Mouse (Mus musculus): Measurements from ENCODE around the gene Rad51d. TPM values are rescaled to one million over a fixed set of nuclear protein-coding genes. Genes with fewer than 3 reads are reported as not detected.
"Not testable (repeated sequence)": the region's sequence is repeated elsewhere in the genome, so short reads cannot be mapped to it uniquely, and the experiment has no call there.

Gene Rad51d
- polyA plus RNA-seq, 1 experiment from 2014 or later, result 14.2 TPM

DNA sequence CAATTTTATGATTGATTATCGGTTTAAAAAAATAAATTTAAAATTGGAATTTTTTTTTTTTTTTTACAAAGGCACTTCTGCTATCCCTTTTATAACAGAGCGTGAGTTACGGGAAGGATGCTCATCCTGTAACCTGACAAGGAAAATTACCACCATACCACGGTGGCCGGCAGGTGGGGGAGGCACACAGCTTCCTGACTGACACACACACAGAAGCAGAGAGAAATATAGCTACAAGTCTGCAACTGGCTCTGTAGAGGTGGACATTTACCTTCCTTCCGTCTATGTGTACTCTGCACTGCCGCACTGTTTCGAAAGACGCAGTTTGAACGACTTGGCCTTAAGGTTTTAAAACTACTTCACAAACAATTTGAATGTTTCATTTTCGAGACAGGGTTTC, 38.3 kb downstream of the Rad51d start:
- H3K9ac ChIP-seq (replicated peaks), result no peak overlapping the region
- H3K4me2 ChIP-seq (replicated peaks), result no peak overlapping the region
- 86% methylated on average over 11 of the region's 11 CpGs for WGBS
- no peak overlapping the region for H3K27ac ChIP-seq (replicated peaks)
- peaks cover 27% of the 10 kb centered on the region for H3K4me1 ChIP-seq
- no peak for ATAC-seq (replicated peaks)
- no peaks in the 10 kb centered on the region for H3K36me3 ChIP-seq
- no peak overlapping the region for H3K4me3 ChIP-seq
- no peaks in the 10 kb centered on the region for H3K9me3 ChIP-seq
- H3K27me3 ChIP-seq, result no peaks in the 10 kb centered on the region

DNA sequence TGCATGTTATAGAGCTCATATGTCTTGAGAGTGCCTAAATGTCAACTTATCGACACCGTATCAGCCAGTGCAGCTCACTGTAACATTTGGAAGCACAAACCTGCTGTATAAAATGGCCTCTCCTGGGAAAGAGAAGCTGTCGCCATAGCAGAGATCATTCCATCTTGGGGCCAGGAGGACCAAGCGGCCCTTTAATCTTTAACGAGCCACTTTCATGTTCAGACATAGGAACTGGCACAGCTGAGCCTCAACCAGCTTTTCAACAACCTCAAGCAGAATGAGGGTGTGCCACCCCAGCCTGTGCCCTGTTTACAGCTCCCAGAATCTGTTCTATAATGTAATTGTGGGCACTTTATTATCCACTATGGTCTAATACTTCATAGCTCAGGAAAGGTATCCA, 40.2 kb downstream of the Rad51d start:
- H3K9me3 ChIP-seq, result no peaks in the 10 kb centered on the region
- H3K36me3 ChIP-seq, result no peaks in the 10 kb centered on the region
- no peak overlapping the region; the same call in 1 of the 2 replicates for H3K27ac ChIP-seq (replicated peaks)
- no peaks in the 10 kb centered on the region for H3K27me3 ChIP-seq
- no peak overlapping the region for H3K4me3 ChIP-seq
- WGBS, result 53% methylated on average over 5 of the region's 5 CpGs
- H3K4me1 ChIP-seq, result peaks cover 24% of the 10 kb centered on the region
- H3K9ac ChIP-seq (replicated peaks), result no peak overlapping the region
- no peak overlapping the region for H3K4me2 ChIP-seq (replicated peaks)
- ATAC-seq (replicated peaks), result no peak

DNA sequence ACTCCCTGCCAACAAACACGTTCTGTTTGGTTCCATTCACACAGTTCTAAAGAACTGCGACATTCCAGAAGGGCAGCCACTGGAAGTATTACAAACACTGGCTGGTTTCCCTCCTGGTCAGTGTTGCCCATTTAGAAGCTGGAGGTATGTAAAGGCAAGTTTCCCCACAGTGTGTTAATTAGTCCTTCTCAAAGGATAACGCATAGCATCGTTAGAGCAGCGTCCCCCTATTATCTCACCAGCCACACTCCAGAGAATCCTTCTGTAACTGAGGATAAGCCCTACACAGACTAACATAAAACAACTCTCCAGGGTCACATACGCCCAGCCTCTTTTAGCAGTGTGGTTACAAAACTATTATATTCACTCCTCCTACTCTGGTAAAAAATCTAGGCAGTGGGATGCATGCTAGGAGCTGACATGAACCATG, 42.8 kb downstream of the Rad51d start:
- no peak overlapping the region for H3K4me3 ChIP-seq
- H3K4me2 ChIP-seq (replicated peaks), result no peak overlapping the region
- no peaks in the 10 kb centered on the region for H3K36me3 ChIP-seq
- no peak overlapping the region for H3K9ac ChIP-seq (replicated peaks)
- H3K4me1 ChIP-seq, result peaks cover 23% of the 10 kb centered on the region
- H3K27me3 ChIP-seq, result no peaks in the 10 kb centered on the region
- no peaks in the 10 kb centered on the region for H3K9me3 ChIP-seq
- H3K27ac ChIP-seq (replicated peaks), result no peak overlapping the region
- ATAC-seq (replicated peaks), result no peak
- 8% methylated on average over 6 of the region's 6 CpGs for WGBS

DNA sequence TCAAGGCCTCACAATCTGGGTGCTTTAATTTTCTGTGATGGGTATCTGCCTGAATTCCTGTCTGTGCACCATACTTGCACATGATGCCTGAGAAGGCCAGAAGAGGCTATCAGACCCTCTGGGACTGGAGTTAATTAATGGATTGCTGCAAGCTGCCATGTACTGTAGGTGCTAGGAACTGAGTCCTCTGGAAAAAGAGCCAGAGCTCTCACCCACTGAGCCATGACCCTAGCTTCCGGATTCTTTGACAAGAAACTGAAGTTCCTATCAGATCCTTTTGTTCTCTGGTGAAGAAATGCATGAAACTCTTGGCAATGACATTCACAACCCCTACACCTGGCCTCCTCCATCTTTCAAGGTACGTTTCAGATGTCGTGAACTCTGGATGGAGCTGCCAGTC, 43.5 kb downstream of the Rad51d start:
- Histone ChIP-seq H3K9ac (replicated peaks) (no peak overlapping the region), H3K36me3 (no peaks in the 10 kb centered on the region), H3K9me3 (no peaks in the 10 kb centered on the region), H3K4me3 (no peak overlapping the region), H3K27me3 (no peaks in the 10 kb centered on the region), H3K27ac (replicated peaks) (no peak overlapping the region), H3K4me1 (peaks cover 23% of the 10 kb centered on the region), H3K4me2 (replicated peaks) (no peak overlapping the region)
- 55% methylated on average over 3 of the region's 3 CpGs for WGBS
- no peak for ATAC-seq (replicated peaks)

DNA sequence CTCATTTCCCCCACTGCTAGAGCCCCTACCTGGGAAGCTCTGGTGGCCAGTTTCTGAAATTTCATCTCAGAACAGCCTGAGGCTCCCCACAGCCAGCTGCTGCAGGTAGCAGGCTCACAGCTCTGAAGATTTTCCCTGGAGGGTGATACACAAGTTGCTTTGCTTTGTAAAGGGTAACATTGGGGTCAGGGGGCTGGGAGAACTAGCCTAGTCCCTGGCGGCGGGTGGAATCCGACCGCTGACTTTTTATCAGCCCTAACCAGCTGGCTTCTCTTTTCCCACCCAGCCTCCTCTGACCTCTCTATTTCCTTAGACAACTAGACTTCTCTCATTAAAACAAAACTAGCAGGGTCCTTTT, 44.4 kb downstream of the Rad51d start:
- WGBS, result 45% methylated on average over 4 of the region's 4 CpGs
- Histone ChIP-seq H3K36me3 (no peaks in the 10 kb centered on the region), H3K27me3 (no peaks in the 10 kb centered on the region), H3K4me2 (replicated peaks) (peak overlapping the region; percentile 19; the same call in 1 of the 2 replicates), H3K4me1 (peaks cover 23% of the 10 kb centered on the region), H3K4me3 (0 out of 2 replicates have a peak overlapping the region, but pooled peaks have one; percentile 0), H3K9ac (replicated peaks) (0 out of 2 replicates have a peak overlapping the region, but pooled peaks have one; percentile 0), H3K9me3 (no peaks in the 10 kb centered on the region), H3K27ac (replicated peaks) (no peak overlapping the region)
- no peak for ATAC-seq (replicated peaks)

DNA sequence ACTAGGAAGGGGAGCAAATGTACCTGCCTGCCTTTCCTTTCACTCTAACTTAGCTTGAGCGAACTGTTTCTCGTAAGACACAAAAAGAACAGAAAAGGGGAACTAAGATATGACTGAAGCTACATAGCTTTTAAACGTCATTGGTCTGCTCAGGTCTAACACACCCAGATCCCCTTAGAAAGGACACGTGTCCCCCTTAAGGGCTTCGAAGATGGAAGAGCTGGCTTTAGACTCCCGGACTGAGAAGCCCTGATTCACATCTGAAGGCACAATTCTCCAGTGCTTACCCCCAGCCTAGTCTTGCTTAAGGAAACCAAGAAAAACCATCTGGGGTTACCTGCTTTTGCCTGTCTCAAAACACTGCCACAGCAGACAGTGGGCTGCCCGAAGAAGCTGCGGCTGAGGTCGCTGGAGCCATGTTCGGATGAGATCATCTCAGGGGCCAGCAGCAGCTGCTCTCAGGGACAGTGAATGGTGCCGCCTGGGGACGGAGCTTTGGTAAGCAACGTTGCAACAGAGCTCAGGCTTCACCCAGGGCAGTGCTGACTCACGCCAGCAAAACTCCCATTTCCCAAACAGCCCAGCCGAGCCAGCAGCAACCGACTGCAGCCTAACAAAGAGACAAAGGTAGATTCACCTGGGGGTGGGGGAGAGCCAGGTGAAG, 44.9 kb downstream of the Rad51d start:
- 0 out of 2 replicates have a peak overlapping the region, but pooled peaks have one; percentile 0 for H3K4me3 ChIP-seq
- 26% methylated on average over 16 of the region's 16 CpGs for WGBS

DNA sequence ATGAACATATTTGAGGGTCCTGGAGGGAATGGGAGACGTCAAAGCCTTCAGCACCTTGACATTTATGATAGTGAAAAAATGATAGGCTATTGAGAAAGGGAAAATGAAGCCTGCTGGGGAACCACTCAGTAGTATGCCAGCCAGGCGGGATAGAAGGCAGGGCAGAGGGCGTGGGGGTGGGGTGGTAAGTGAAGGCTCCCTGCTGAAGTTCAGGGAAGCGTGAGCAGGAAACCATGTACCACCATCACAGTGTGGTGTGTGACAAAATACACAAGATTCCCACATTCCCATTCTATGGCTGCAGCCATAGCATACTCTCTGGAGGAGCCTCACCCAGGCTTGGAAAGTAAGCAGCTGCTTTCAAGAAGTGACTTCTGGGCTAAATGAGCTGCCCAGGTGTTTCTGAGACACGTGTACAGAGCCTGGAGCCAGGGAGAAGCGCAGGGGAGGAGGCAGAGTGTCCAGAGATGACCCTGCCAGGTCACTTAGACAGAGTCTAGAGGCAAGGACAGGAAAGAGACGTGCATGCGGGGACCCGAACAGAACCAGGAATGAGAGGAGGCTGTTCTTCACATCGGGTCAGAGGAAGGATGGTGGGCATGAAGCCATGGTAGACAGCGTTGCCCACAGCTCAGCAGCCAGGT, 45.5 kb downstream of the Rad51d start:
- Histone ChIP-seq H3K4me3 (no peak overlapping the region), H3K36me3 (no peaks in the 10 kb centered on the region), H3K27ac (replicated peaks) (no peak overlapping the region), H3K9me3 (no peaks in the 10 kb centered on the region), H3K9ac (replicated peaks) (no peak overlapping the region), H3K27me3 (no peaks in the 10 kb centered on the region), H3K4me2 (replicated peaks) (no peak overlapping the region), H3K4me1 (peaks cover 18% of the 10 kb centered on the region)
- no peak for ATAC-seq (replicated peaks)
- 78% methylated on average over 11 of the region's 11 CpGs for WGBS

More for the DNA sequence above, 44.9 kb downstream of the Rad51d start:
- H3K27me3 ChIP-seq, result no peaks in the 10 kb centered on the region
- H3K4me1 ChIP-seq, result peaks cover 23% of the 10 kb centered on the region
- ATAC-seq (replicated peaks), result no peak
- peak overlapping the region; percentile 19 for H3K4me2 ChIP-seq (replicated peaks)
- H3K27ac ChIP-seq (replicated peaks), result no peak overlapping the region
- H3K36me3 ChIP-seq, result no peaks in the 10 kb centered on the region
- 0 out of 2 replicates have a peak overlapping the region, but pooled peaks have one; percentile 0 for H3K9ac ChIP-seq (replicated peaks)
- H3K9me3 ChIP-seq, result no peaks in the 10 kb centered on the region

DNA sequence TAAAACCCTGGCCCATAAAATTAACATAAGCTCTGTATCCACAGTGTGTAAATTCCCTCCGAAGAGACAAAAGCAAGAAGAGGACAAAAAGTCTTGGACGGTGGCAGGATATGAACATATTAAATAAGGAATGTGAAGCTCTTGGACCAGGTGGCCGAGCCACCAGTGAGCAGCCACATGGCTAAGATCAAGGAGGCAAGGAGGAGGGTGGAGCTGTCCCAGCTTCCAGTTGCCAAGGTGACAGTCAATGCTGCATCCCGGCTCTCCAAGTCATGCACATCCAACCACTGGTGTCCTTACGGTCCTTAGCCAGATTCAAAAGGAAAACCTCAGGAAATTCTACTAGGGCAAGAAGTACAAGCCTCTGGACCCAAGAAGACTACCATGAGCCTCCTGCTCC, 51.9 kb downstream of the Rad51d start:
- WGBS, result 44% methylated on average over 5 of the region's 5 CpGs
- H3K27ac ChIP-seq (replicated peaks), result no peak overlapping the region

DNA sequence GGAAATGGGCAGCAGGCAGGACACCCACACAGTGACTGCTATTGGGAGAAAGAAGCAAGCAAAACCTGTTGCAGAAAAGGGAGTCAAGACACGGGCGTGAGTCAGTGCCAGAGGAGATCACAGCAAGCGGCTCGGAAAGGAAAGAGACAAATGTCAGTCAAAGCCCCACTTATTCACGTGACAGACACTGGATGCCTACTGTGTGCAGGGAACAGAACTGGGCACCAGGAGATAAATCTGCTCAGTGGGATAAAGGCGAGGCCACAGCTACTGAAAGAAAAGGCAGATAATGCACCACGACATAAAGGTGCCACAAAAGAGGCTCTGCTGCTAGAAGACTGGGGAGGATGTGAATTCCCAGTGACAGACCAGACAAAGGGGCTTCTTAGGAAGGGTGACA, 52.6 kb downstream of the Rad51d start:
- Histone ChIP-seq H3K4me2 (replicated peaks) (no peak overlapping the region), H3K27me3 (no peaks in the 10 kb centered on the region), H3K4me3 (no peak overlapping the region), H3K4me1 (peaks cover 19% of the 10 kb centered on the region), H3K36me3 (no peaks in the 10 kb centered on the region), H3K9ac (replicated peaks) (no peak overlapping the region), H3K27ac (replicated peaks) (0 out of 2 replicates have a peak overlapping the region, but pooled peaks have one; percentile 35), H3K9me3 (no peaks in the 10 kb centered on the region)
- WGBS, result 15% methylated on average over 7 of the region's 7 CpGs
- no peak for ATAC-seq (replicated peaks)

More for the DNA sequence above, 51.9 kb downstream of the Rad51d start:
- ATAC-seq (replicated peaks), result no peak
- Histone ChIP-seq H3K4me3 (no peak overlapping the region), H3K9ac (replicated peaks) (no peak overlapping the region), H3K27me3 (no peaks in the 10 kb centered on the region), H3K36me3 (no peaks in the 10 kb centered on the region), H3K9me3 (no peaks in the 10 kb centered on the region), H3K4me1 (peaks cover 19% of the 10 kb centered on the region), H3K4me2 (replicated peaks) (no peak overlapping the region)

DNA sequence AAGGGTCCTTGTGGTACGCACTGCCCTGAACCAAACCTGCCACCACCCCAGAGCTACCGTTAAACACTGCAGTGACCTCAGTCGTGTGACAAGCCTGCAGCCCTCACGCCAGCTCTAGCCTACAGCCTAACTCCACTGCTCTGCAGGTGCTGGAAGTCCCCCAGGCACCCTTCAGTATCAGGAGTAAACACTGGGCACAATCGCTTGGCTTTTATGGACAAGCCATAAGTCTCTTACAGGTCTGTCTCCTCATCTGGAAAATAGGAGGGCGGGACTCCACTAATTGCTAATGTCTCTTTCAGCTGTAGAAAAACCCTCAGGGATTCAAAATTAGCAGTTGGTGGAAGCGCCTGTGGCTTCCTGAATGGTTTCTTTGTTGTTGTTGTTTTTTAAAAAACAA, 53.2 kb downstream of the Rad51d start:
- Histone ChIP-seq H3K4me3 (no peak overlapping the region), H3K36me3 (no peaks in the 10 kb centered on the region), H3K27me3 (no peaks in the 10 kb centered on the region), H3K27ac (replicated peaks) (no peak overlapping the region), H3K4me1 (peaks cover 19% of the 10 kb centered on the region), H3K9ac (replicated peaks) (no peak overlapping the region), H3K9me3 (no peaks in the 10 kb centered on the region), H3K4me2 (replicated peaks) (no peak overlapping the region)
- ATAC-seq (replicated peaks), result no peak
- WGBS, result 16% methylated on average over 7 of the region's 7 CpGs

DNA sequence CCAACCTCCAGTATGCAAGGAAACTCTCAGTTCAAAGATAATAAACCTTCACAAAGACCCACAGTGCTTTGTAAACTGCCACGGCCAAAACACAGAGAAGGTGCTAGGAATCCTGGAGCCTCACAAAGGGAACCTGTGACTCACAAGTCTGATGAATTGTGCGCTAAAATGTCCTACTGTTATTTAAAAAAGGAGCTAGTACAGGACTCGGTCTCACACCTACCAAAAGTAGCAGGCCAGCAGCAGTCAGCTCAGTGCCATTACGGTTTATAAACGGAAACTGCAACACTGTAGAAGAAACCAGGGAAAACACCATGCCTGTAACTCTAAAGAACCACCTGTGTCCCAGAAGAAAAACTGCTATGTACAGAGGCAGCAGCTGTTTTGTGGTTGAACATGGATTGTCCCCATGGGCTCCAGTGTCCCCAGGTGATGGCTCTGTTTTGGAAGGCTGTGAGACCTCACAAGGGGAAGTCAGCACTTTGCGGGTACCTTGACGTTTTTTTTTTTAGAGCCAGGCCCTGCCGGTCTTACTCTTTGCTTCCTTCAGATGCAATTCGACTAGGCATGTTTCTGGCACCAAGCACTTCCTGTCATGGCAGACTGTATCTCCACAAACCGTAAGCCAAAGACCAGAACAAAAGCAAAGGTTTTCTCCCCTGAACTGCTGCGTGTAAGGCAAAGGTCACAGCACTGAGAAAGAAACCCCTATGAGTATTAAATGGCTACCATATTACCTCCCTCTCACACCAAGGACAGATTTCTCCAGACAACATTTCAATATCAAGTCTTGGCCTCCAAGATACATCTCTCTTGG, 54.6 kb downstream of the Rad51d start:
- Histone ChIP-seq H3K4me1 (peaks cover 32% of the 10 kb centered on the region), H3K27me3 (no peaks in the 10 kb centered on the region), H3K4me2 (replicated peaks) (no peak overlapping the region), H3K36me3 (no peaks in the 10 kb centered on the region), H3K9me3 (no peaks in the 10 kb centered on the region), H3K4me3 (no peak overlapping the region), H3K27ac (replicated peaks) (no peak overlapping the region), H3K9ac (replicated peaks) (no peak overlapping the region)
- no peak for ATAC-seq (replicated peaks)
- 59% methylated on average over 11 of the region's 11 CpGs for whole genome bisulfite sequencing

DNA sequence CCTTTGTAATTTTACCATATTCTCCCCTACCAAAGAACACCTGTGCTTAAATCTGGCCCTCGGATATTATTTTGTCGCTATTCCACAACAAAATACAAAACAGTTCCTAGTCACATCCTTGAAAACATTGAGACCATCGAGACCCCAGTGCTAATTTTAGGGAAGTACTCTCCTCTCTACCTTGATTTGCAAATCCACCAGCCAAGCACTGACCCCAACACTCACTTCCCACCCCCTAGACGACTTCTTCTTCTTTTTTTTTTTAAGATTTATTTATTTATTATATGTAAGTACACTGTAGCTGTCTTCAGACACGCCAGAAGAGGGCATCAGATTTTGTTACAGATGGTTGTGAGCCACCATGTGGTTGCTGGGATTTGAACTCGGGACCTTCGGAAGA, 56.1 kb downstream of the Rad51d start:
- H3K27ac ChIP-seq (replicated peaks); H3K4me3 ChIP-seq; ATAC-seq (replicated peaks); H3K9me3 ChIP-seq; H3K27me3 ChIP-seq; H3K9ac ChIP-seq (replicated peaks); H3K4me2 ChIP-seq (replicated peaks); H3K36me3 ChIP-seq: not testable (repeated sequence)
- 93% methylated on average over 7 of the region's 7 CpGs for WGBS
- H3K4me1 ChIP-seq, result peaks cover 33% of the 10 kb centered on the region

Data from forebrain, embryonic 15.5 days (tissue).